Mouse (Mus musculus) brain, embryonic 14.5 days (tissue): ENCODE results near the gene Copz1. TPM values are rescaled to one million over a fixed set of nuclear protein-coding genes. Genes with fewer than 3 reads are reported as not detected.
A peak's percentile ranks its signal among the peaks of the same experiment; 100 is the strongest.

Source experiments
- DNase-seq: peaks from one replicate; pipeline ENCODE4 v3.0.0-alpha.2; 2011; ENCODE audit warnings: low read depth
- CTCF ChIP-seq: fragments of 200-500 bp; IDR thresholded peaks from 2 replicates; pipeline ENCODE4 v1.5.1; 2012; ENCODE audit warnings: inconsistent platforms, mild to moderate bottlenecking, moderate library complexity, borderline replicate concordance; ENCODE audit not compliant: insufficient read depth, insufficient read length; ENCODE audit errors: extremely low read depth
- POLR2A ChIP-seq: fragments of 200-500 bp; IDR thresholded peaks from 2 replicates; pipeline ENCODE4 v1.6.1; 2012; ENCODE audit warnings: mild to moderate bottlenecking, inconsistent platforms, borderline replicate concordance; ENCODE audit not compliant: poor library complexity, insufficient read depth, insufficient read length, severe bottlenecking; ENCODE audit errors: extremely low read depth
- polyA plus RNA-seq: library from polyadenylated mRNA; depleted of rRNA; stranded (reverse); fragments of >200 nt; gene quantifications from 2 replicates; pipeline ENCODE4 v1.2.3, GENCODE M21; 2012; rRNA removed

Gene Copz1
- polyA plus RNA-seq, 1 experiment = 165 TPM

DNA sequence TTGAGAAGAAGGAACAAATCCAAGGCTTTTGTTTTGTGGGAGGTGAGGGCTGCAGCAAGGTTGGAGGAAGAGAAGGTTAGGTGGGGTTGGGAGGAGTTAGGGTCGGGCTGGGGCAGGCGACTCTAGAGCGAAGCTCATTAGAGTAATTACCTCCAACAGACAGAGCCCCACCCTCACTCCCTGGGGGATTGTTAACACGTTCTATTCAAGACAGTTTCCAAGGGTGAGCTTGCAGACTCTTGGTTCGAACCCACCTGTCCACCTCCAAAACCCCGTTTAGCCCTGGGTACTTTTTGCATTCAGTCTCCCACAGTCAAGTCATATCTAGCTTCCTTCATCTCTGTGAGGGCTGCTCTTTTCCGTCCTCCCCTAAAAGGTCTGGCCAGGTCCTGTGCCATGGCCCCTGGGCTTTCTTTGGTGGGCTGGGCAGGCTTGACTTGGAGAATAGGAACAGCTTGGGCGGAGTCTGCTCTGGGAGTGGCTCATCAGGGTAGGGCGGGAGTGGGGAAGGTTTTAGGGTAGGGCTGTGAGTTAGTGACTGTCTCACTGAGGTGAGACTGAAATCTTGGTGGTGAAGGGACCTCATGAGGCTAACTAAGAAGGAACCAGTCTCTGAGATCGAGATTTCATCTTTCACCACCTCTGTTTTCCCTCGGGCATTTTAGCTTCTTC, 64.6 kb downstream of the Copz1 start:
- DNase-seq = no peak

DNA sequence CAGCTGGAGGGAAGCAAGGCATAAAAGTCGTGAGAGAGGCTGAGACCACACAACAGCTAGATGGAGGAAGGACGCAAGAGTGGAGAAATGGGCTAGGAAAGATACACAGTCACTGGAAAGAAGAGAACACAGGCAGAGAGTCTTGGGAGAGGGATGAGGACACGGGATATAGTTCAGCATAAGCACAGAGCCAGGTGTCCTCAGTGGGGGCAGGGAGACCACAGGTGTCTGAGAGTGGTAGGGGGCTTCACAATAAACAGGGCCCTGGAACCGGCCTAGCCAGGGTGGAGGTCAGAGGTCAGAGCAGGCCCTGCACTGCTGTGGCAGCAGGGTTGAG, 66.3 kb downstream of the Copz1 start:
- DNase-seq = no peak
- TF ChIP-seq CTCF (no peak), POLR2A (no peak)

More for the DNA sequence above, 64.6 kb downstream of the Copz1 start:
- TF ChIP-seq CTCF (no peak), POLR2A (no peak)

- DNase-seq = no peak
- TF ChIP-seq POLR2A (no peak), CTCF (no peak)
Observed at GRCm38 (mm10) chr15:103339166-103339960, 66.8 kb downstream of the Copz1 start.

- TF ChIP-seq POLR2A (no peak), CTCF (0 out of 2 replicates have a peak, but pooled peaks have one; percentile 10)
- DNase-seq = peak; percentile 62
Observed at GRCm38 (mm10) chr15:103339961-103340337, 67.4 kb downstream of the Copz1 start, which contains the start of gene Zfp385a. Gene Zfp385a (minus strand): TSS chr15:103340093.

DNA sequence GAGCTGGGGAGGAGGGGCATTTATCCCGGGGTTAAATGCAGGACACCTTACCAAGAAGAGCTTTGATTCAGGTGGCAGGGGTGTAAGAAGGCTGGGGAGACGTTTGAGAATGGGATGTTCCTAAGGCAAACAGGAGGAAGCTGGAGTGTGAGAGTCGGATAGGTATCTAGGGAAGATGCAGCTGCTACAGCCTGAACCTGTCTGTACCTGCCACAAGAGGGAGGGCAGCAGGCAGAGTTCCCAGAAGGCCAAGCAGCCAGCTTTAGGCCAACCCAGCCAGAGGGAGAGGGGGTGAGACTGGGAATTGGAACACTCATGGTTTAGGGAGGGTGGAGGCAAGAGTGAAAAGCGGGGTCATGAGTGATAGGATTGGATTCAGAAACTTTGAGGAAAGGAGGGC, 68.3 kb downstream of the Copz1 start:
- TF ChIP-seq CTCF (0 out of 2 replicates have a peak, but pooled peaks have one; percentile 6), POLR2A (no peak)
- DNase-seq = no peak

DNA sequence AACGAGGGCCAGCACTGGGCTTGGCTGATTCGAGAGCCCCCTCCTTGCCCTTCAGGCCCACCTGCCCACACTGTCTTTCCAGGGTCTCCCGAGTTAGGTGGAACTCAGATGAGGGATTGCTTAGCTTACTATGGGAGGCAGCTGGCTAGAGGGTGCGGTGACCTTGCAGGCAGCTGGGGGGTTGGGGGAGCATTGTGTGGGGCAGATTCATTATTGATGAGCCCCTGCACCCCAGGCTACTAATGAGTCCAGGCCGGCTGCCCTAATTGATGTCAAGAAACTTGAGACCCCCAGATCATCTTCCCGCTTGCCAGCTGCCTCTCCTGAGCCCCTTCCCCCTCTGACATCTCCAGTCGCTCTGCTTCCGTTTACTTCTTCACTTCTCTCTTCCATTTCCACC, 69.0 kb downstream of the Copz1 start:
- TF ChIP-seq CTCF (no peak), POLR2A (no peak)
- no peak for DNase-seq

GRCm38 (mm10) chr15:103342415-103342814, 69.9 kb downstream of the Copz1 start:
- DNase-seq = peak; percentile 92
- TF ChIP-seq POLR2A = no peak
- TF ChIP-seq CTCF = peak; percentile 85; the same call in 1 of the 2 replicates

GRCm38 (mm10) chr15:103343008-103343407, 70.5 kb downstream of the Copz1 start:
- no peak for DNase-seq
- no peak for TF ChIP-seq CTCF
- TF ChIP-seq POLR2A = no peak

DNA sequence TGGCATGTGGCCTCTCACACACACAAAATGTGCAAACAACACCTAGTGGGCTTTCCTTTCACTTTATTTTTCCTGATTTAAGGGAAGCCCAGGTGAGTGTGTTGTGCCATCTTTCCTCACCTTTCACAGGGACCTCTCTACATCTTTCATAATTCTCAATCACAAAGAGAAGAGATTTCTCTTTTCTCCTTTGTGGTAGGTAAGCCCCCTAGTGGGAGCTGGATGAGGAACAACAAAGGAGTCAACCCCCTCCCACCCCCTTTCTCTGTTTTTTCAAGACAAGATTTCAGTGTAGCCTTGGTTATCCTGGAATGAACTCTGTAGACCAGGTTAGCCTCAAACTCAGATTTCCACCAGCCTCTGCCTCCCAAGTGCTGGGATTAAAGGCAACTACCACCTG, 71.0 kb downstream of the Copz1 start:
- TF ChIP-seq CTCF (no peak), POLR2A (no peak)
- no peak for DNase-seq

DNA sequence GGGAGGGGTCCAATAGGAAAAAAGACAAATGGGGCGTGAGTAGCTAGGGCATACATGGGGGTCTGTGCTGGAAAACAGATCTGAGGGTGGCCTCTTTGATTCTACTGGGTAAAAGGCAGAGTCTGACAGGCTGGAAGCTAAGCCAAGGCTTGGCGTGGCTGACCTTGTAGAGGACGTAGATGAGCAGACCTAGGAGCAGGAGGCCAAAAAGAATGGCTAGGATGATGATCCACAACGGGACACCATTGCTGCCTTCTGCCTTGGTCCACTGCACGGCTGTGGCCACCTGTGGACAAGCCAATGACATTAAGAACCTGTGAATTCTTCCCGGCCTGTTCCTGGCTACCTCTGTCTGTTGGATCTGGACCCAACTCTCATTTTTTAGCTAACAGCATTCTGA, 73.3 kb downstream of the Copz1 start:
- no peak for DNase-seq
- TF ChIP-seq POLR2A = no peak

- TF ChIP-seq CTCF = peak; percentile 62; the same call in 1 of the 2 replicates
- no peak for TF ChIP-seq POLR2A
- peak; percentile 87 for DNase-seq
Observed at GRCm38 (mm10) chr15:103347275-103347684, 74.8 kb downstream of the Copz1 start.

Other genes with a start within 250 kb of the Copz1 start
- gene Smug1, start 105.6 kb upstream of the Copz1 start, polyA plus RNA-seq = 30.5 and 31.6 TPM in 2 replicates
- 101 and 118 TPM in 2 replicates for gene Cbx5, start 32.9 kb upstream of the Copz1 start, polyA plus RNA-seq
- 976 and 1,085 TPM in 2 replicates for gene Hnrnpa1, start 32.3 kb upstream of the Copz1 start, polyA plus RNA-seq
- 0.53 and 1.2 TPM in 2 replicates for gene Nfe2, start 14.3 kb upstream of the Copz1 start, polyA plus RNA-seq
- 0.30 and 0.33 TPM in 2 replicates for gene Gpr84, start 37.9 kb downstream of the Copz1 start, polyA plus RNA-seq
- gene Zfp385a, start 67.4 kb downstream of the Copz1 start, polyA plus RNA-seq = 20.3 and 37.5 TPM in 2 replicates
- 7.6 and 11.1 TPM in 2 replicates for gene Itga5, start 94.0 kb downstream of the Copz1 start, polyA plus RNA-seq
- gene Gtsf1, start 157.8 kb downstream of the Copz1 start, polyA plus RNA-seq = not detected in 2 replicates
- gene Gtsf2, start 175.8 kb downstream of the Copz1 start, polyA plus RNA-seq = not detected in 2 replicates
- 1.6 and 2.2 TPM in 2 replicates for gene Nckap1l, start 181.1 kb downstream of the Copz1 start, polyA plus RNA-seq
- gene Pde1b, start 230.3 kb downstream of the Copz1 start, polyA plus RNA-seq = 92.4 and 94.5 TPM in 2 replicates